Mouse (Mus musculus): ENCODE measurements at regions not wholly inside any gene's neighbourhood (a gene's known extent, or its start where the extent isn't known, plus 50 kb on each side); places are given as distances from the start of the nearest gene placed in this dataset.

DNA sequence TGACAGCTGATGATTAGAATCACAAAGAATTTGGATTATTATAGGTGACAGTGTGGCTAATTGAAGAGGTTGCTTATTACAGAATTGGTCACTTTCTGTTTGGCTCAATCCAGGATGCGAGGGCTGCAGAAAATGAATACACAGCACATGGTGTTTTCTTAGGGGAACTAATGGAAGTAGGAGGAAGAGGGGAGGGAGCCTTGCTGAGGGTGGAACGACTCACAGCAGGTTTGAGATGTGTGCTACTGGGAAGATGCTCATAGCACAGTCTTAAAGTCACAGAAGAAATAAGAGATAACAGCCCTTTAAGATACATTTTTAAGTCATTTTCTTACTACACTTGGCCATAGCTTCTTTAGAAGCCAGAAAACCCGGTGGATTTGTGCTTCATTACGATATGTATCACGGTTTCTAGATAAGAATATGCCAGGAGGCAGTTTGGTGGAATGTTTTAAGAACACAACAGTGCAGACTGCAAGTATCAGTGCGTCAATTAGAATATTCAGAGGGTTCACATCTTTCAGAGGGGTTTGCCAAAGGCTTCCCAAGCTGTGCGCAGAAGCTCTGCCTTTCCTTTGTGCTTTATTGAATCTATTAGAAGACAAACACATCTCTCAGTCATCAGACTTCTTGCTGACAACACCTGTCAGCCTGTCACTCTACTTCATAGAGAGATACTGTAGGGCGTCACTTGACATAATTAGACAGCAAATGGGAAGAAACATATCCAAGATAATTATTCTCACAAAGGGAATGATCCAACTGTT is 853.7 kb downstream of the Otol1 start:
- H3K9ac ChIP-seq (ENCODE audit: low read depth, low read length) = no peak overlapping the region
- no peak overlapping the region for H3K4me2 ChIP-seq (ENCODE audit: low read depth, low read length)
- H3K27me3 ChIP-seq (replicated peaks; ENCODE audit: control insufficient read depth, insufficient read depth, low read length) = no peaks in the 10 kb centered on the region
- no peaks in the 10 kb centered on the region for H3K9me3 ChIP-seq (ENCODE audit: control insufficient read depth, low read length)
- DNase-seq (ENCODE audit: low spot score) (no peak), ATAC-seq (ENCODE audit: low read depth) (no peak)
- no peak overlapping the region for H3K27ac ChIP-seq (replicated peaks; ENCODE audit: low read depth, low read length)
- no peaks in the 10 kb centered on the region for H3K36me3 ChIP-seq (ENCODE audit: control insufficient read depth, insufficient read depth, low read length)
- H3K4me1 ChIP-seq (ENCODE audit: control insufficient read depth, insufficient read depth, low read length) = no peaks in the 10 kb centered on the region
- WGBS = 66% methylated on average over 8 of the region's 8 CpGs
- H3K4me3 ChIP-seq (ENCODE audit: low read depth, low read length) = no peak overlapping the region

GRCm38 (mm10) chr3:70873688-70874551 is 866.5 kb downstream of the Otol1 start:
- H3K4me3 ChIP-seq (ENCODE audit: low read depth, low read length) = no peak overlapping the region
- H3K4me1 ChIP-seq (ENCODE audit: control insufficient read depth, insufficient read depth, low read length) = no peaks in the 10 kb centered on the region; the same call in 1 of the 2 replicates
- H3K9me3 ChIP-seq (ENCODE audit: control insufficient read depth, low read length) = no peaks in the 10 kb centered on the region
- H3K27ac ChIP-seq (replicated peaks; ENCODE audit: low read depth, low read length) = no peak overlapping the region
- no peak overlapping the region for H3K9ac ChIP-seq (ENCODE audit: low read depth, low read length)
- peak; percentile 73 for DNase-seq (ENCODE audit: low spot score)
- H3K27me3 ChIP-seq (replicated peaks; ENCODE audit: control insufficient read depth, insufficient read depth, low read length) = no peaks in the 10 kb centered on the region
- 40% methylated on average over 9 of the region's 9 CpGs for WGBS
- H3K4me2 ChIP-seq (ENCODE audit: low read depth, low read length) = 0 out of 2 replicates have a peak overlapping the region, but pooled peaks have one; percentile 5
- H3K36me3 ChIP-seq (ENCODE audit: control insufficient read depth, insufficient read depth, low read length) = no peaks in the 10 kb centered on the region
- ATAC-seq (ENCODE audit: low read depth) = 0 out of 2 replicates have a peak, but pooled peaks have one; percentile 12

GRCm38 (mm10) chr3:70874614-70875013 is 867.2 kb downstream of the Otol1 start:
- Histone ChIP-seq H3K4me1 (ENCODE audit: control insufficient read depth, insufficient read depth, low read length) (no peaks in the 10 kb centered on the region; the same call in 1 of the 2 replicates), H3K9ac (ENCODE audit: low read depth, low read length) (no peak overlapping the region), H3K27ac (replicated peaks; ENCODE audit: low read depth, low read length) (no peak overlapping the region), H3K4me2 (ENCODE audit: low read depth, low read length) (peak overlapping the region; percentile 5; the same call in 1 of the 2 replicates), H3K9me3 (ENCODE audit: control insufficient read depth, low read length) (no peaks in the 10 kb centered on the region), H3K27me3 (replicated peaks; ENCODE audit: control insufficient read depth, insufficient read depth, low read length) (no peaks in the 10 kb centered on the region), H3K36me3 (ENCODE audit: control insufficient read depth, insufficient read depth, low read length) (no peaks in the 10 kb centered on the region), H3K4me3 (ENCODE audit: low read depth, low read length) (no peak overlapping the region)
- peak; percentile 9 for DNase-seq (ENCODE audit: low spot score)
- ATAC-seq (ENCODE audit: low read depth) = no peak
- 50% methylated on average over 3 of the region's 3 CpGs for WGBS
